Mouse (Mus musculus) right cerebral cortex, adult 18-20 months (tissue): Measurements from ENCODE around the gene Col2a1.

ENCODE experiments used
- DNase-seq: peaks from one replicate; pipeline ENCODE4 v3.0.0; 2022; ENCODE audit warnings: mixed read lengths

Col2a1 gene

GRCm38 (mm10) chr15:98003822-98004739 lies at the start of gene Col2a1:
TSS of gene Col2a1 (minus strand) at chr15:98004695.
- DNase-seq, result no peak

GRCm38 (mm10) chr15:98051685-98052084 lies 47.2 kb upstream of the Col2a1 start:
- DNase-seq, result no peak

GRCm38 (mm10) chr15:98048918-98049700 lies 44.6 kb upstream of the Col2a1 start:
- DNase-seq, result no peak

- DNase-seq, result no peak
Measured at GRCm38 (mm10) chr15:98044387-98044786, 39.9 kb upstream of the Col2a1 start.

- peak; percentile 23 for DNase-seq
Measured at GRCm38 (mm10) chr15:98043967-98044366, 39.5 kb upstream of the Col2a1 start.

GRCm38 (mm10) chr15:98042508-98042907 lies 38.0 kb upstream of the Col2a1 start:
- DNase-seq, result no peak

- DNase-seq, result no peak
Measured at GRCm38 (mm10) chr15:98039682-98040081, 35.2 kb upstream of the Col2a1 start.

GRCm38 (mm10) chr15:98036578-98036977 lies 32.1 kb upstream of the Col2a1 start:
- DNase-seq, result no peak

GRCm38 (mm10) chr15:98035076-98035755 lies 30.7 kb upstream of the Col2a1 start:
- no peak for DNase-seq

GRCm38 (mm10) chr15:98033233-98033748 lies 28.8 kb upstream of the Col2a1 start:
- no peak for DNase-seq

- DNase-seq, result no peak
Measured at GRCm38 (mm10) chr15:98029798-98030197, 25.3 kb upstream of the Col2a1 start.

- DNase-seq, result no peak
Measured at GRCm38 (mm10) chr15:98026967-98027904, 22.7 kb upstream of the Col2a1 start.

- DNase-seq, result no peak
Measured at GRCm38 (mm10) chr15:98025611-98026010, 21.1 kb upstream of the Col2a1 start.

- no peak for DNase-seq
Measured at GRCm38 (mm10) chr15:98023137-98023536, 18.6 kb upstream of the Col2a1 start.

GRCm38 (mm10) chr15:98021886-98022285 lies 17.4 kb upstream of the Col2a1 start:
- DNase-seq, result no peak

- no peak for DNase-seq
Measured at GRCm38 (mm10) chr15:98019047-98019446, 14.6 kb upstream of the Col2a1 start.

GRCm38 (mm10) chr15:98017925-98018324 lies 13.4 kb upstream of the Col2a1 start:
- DNase-seq, result no peak

- no peak for DNase-seq
Measured at GRCm38 (mm10) chr15:98012810-98013209, 8.3 kb upstream of the Col2a1 start.

- no peak for DNase-seq
Measured at GRCm38 (mm10) chr15:98005181-98005580, 686 bp upstream of the Col2a1 start.

- no peak for DNase-seq
Measured at GRCm38 (mm10) chr15:98004740-98005159, 255 bp upstream of the Col2a1 start.

- no peak for DNase-seq
Measured at GRCm38 (mm10) chr15:98002991-98003821, 1.3 kb downstream of the Col2a1 start.
